Mouse (Mus musculus) heart, embryonic 10.5 days (tissue): ENCODE results near the gene Pccb. TPM values are rescaled to one million over a fixed set of nuclear protein-coding genes. Genes with fewer than 3 reads are reported as not detected.

Experiments used
- DNase-seq: peaks from one replicate; pipeline ENCODE4 v3.0.0-alpha.2; 2017; ENCODE audit warnings: low spot score
- H3K27ac ChIP-seq: fragments of 300-500 bp; sonication (generic); 2 replicates; pipeline ENCODE4 v1.5.1; 2016; ENCODE audit warnings: mild to moderate bottlenecking
- H3K27me3 ChIP-seq: fragments of 300-500 bp; sonication (generic); 2 replicates; pipeline ENCODE4 v1.6.1; 2016; ENCODE audit warnings: mild to moderate bottlenecking; ENCODE audit not compliant: poor library complexity, insufficient read depth, severe bottlenecking
- H3K36me3 ChIP-seq: fragments of 300-500 bp; sonication (generic); 2 replicates; pipeline ENCODE4 v1.6.1; 2016; ENCODE audit warnings: mild to moderate bottlenecking, moderate library complexity
- H3K4me1 ChIP-seq: fragments of 300-500 bp; sonication (generic); 2 replicates; pipeline ENCODE4 v1.6.1; 2016; ENCODE audit warnings: mild to moderate bottlenecking
- H3K4me3 ChIP-seq: fragments of 300-500 bp; sonication (generic); 2 replicates; pipeline ENCODE4 v1.5.1; 2016; ENCODE audit warnings: mild to moderate bottlenecking, moderate library complexity
- H3K9me3 ChIP-seq: fragments of 300-500 bp; sonication (generic); 2 replicates; pipeline ENCODE4 v1.6.1; 2016; ENCODE audit warnings: mild to moderate bottlenecking, moderate library complexity
- WGBS: fragments of 180-500 bp; shearing (Covaris S2); methylation state at CpG from one replicate; pipeline ENCODE4 v1.1.7; 2016; 5-methylcytosine and 5-hydroxymethylcytosine counted together
- polyA plus RNA-seq: library from polyadenylated mRNA; unstranded; fragments of >200 nt; fragmentation: Nextera tagmentation; extraction: Ambion mirVana; gene quantifications from 2 replicates; pipeline ENCODE4 v1.2.1, GENCODE M21; 2016

Gene Pccb
- polyA plus RNA-seq, 1 experiment from 2014 or later, result 15.7 TPM

DNA sequence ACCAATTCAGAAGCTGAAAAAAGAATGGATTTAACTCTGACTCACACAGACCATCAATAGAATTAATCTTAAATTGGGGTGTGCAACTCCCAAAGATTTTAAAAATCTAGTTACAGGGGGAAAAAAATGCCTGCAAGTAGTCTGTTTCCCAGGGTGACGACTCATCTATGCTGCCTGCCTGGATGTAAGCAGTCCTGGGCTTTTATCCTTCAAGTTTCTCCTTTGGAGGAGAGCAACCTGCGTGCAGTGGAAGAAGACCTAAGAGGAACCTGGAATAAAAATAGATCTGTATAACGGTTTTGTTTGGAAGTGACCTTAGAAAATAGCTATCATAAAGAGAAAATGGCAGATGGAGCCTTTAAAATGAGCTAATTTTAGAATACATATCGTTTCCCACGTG, 37.8 kb upstream of the Pccb start:
- peak; percentile 53 for DNase-seq
- Histone ChIP-seq H3K4me1 (peaks cover 8% of the 10 kb centered on the region; the same call in 1 of the 2 replicates), H3K27me3 (no peaks in the 10 kb centered on the region), H3K9me3 (no peaks in the 10 kb centered on the region), H3K36me3 (no peaks in the 10 kb centered on the region), H3K4me3 (peak overlapping the region; percentile 22; the same call in 1 of the 2 replicates), H3K27ac (peak overlapping the region; percentile 100; the same call in 1 of the 2 replicates)
- 43% methylated on average over 5 of the region's 5 CpGs for WGBS

DNA sequence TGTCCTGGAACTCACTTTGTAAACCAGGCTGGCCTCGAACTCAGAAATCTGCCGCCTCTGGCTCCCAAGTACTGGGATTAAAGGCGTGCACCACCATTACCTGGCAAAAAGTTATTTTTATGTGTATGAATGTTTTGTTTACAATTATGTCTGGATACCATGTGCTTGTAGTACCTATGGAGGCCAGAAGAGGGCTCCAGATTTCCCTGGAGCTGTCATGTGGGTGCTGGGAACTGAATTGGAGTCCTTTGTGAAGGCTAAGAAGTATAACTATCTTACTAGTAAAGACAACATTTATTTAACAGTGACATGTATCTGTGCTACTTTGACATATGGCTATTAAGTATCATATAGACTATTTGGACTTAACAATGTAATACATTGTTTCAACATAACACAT, 35.1 kb upstream of the Pccb start:
- H3K27me3 ChIP-seq, result no peaks in the 10 kb centered on the region
- H3K9me3 ChIP-seq, result no peaks in the 10 kb centered on the region

GRCm38 (mm10) chr9:101065076-101065602, 30.4 kb upstream of the Pccb start:
- Histone ChIP-seq H3K4me1 (no peaks in the 10 kb centered on the region), H3K27ac (no peak overlapping the region), H3K4me3 (no peak overlapping the region), H3K9me3 (no peaks in the 10 kb centered on the region), H3K36me3 (no peaks in the 10 kb centered on the region), H3K27me3 (no peaks in the 10 kb centered on the region)
- no peak for DNase-seq
- WGBS, result 87% methylated on average over 3 of the region's 3 CpGs

More for the DNA sequence above, 35.1 kb upstream of the Pccb start:
- no peak overlapping the region for H3K4me3 ChIP-seq
- DNase-seq, result no peak
- 91% methylated on average over 3 of the region's 3 CpGs for WGBS
- no peak overlapping the region for H3K27ac ChIP-seq
- peaks cover 2% of the 10 kb centered on the region; the same call in 1 of the 2 replicates for H3K4me1 ChIP-seq
- H3K36me3 ChIP-seq, result no peaks in the 10 kb centered on the region

- H3K36me3 ChIP-seq, result no peaks in the 10 kb centered on the region
- no peak for DNase-seq
- H3K4me1 ChIP-seq, result no peaks in the 10 kb centered on the region
- 74% methylated on average over 6 of the region's 6 CpGs for WGBS
- no peaks in the 10 kb centered on the region for H3K27me3 ChIP-seq
- no peak overlapping the region for H3K4me3 ChIP-seq
- H3K27ac ChIP-seq, result no peak overlapping the region
- H3K9me3 ChIP-seq, result no peaks in the 10 kb centered on the region
Measured at GRCm38 (mm10) chr9:101062253-101062780, 27.6 kb upstream of the Pccb start.

DNA sequence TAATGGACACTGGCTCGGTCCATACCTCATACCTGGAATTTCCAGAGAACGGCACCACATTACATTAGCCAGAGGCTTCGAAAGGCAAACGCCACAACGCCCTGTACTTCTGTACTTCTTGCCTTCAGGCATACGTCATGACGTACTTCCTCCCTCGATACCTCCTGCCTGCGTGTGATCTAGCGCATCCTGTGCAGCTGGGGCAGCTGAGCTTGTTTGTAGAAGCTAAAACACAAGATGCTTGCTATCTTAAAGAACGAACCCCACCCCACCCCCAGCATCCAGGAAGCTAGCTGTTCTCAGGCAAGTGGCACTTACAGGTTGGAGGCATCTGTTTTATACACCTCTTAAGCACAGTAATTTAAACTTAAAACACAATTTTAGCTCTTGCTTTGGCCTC, 26.3 kb upstream of the Pccb start:
- no peaks in the 10 kb centered on the region for H3K36me3 ChIP-seq
- no peak for DNase-seq
- H3K4me1 ChIP-seq, result no peaks in the 10 kb centered on the region
- 67% methylated on average over 11 of the region's 11 CpGs for WGBS
- H3K4me3 ChIP-seq, result no peak overlapping the region
- H3K9me3 ChIP-seq, result no peaks in the 10 kb centered on the region
- no peaks in the 10 kb centered on the region for H3K27me3 ChIP-seq
- H3K27ac ChIP-seq, result no peak overlapping the region

DNA sequence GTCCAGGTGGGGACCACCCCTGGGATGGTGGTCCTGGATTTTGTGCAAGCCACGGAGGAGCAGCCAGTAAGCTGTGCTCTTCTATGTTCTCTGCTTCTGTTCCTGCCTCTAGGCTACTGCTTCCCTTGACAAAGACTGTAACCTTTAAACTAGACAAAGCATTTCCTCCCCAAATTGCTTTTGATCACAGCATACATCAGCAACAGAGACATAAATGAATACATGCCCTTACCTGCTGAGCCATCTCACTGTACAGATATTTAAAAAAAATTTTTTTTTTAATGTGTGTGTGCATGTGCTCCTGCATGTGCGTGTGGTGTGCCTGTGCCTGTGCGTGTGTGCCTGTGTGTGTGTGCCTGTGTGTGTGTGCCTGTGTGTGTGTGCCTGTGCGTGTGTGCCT, 22.5 kb upstream of the Pccb start:
- Histone ChIP-seq H3K4me3 (no peak overlapping the region), H3K27me3 (no peaks in the 10 kb centered on the region), H3K4me1 (no peaks in the 10 kb centered on the region), H3K9me3 (no peaks in the 10 kb centered on the region), H3K27ac (no peak overlapping the region), H3K36me3 (no peaks in the 10 kb centered on the region)
- 94% methylated on average over 4 of the region's 4 CpGs for WGBS
- DNase-seq, result no peak

- no peak for DNase-seq
- Histone ChIP-seq H3K4me1 (no peaks in the 10 kb centered on the region), H3K36me3 (no peaks in the 10 kb centered on the region)
Measured at GRCm38 (mm10) chr9:101053279-101053678, 18.6 kb upstream of the Pccb start.

GRCm38 (mm10) chr9:101052691-101053090, 18.0 kb upstream of the Pccb start:
- no peaks in the 10 kb centered on the region for H3K27me3 ChIP-seq
- 65% methylated on average over 6 of the region's 6 CpGs for WGBS
- H3K27ac ChIP-seq, result no peak overlapping the region
- no peak for DNase-seq
- no peaks in the 10 kb centered on the region for H3K36me3 ChIP-seq
- no peaks in the 10 kb centered on the region for H3K4me1 ChIP-seq
- no peak overlapping the region for H3K4me3 ChIP-seq
- H3K9me3 ChIP-seq, result no peaks in the 10 kb centered on the region

More at GRCm38 (mm10) chr9:101053279-101053678, 18.6 kb upstream of the Pccb start:
- no peaks in the 10 kb centered on the region for H3K9me3 ChIP-seq
- no peak overlapping the region for H3K4me3 ChIP-seq
- WGBS, result 60% methylated on average over 14 of the region's 14 CpGs
- no peak overlapping the region for H3K27ac ChIP-seq
- H3K27me3 ChIP-seq, result no peaks in the 10 kb centered on the region

DNA sequence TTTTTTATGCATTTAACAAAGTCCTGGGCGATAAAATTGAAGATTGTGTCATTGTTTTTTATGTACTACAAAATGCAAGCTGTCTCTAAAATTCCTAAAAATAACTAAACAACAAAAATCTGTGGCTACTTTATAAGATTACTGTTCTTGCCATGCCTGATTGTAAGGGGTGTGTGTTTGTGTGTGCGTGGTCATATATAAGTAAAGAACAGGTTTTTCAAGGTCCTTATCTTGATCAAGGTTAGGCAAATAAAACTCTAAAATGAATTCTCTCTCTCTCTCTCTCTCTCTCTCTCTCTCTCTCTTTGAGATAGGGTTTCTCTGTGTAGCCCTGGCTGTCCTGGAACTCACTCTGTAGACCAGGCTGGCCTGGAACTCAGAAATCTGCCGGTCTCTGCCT, 17.3 kb upstream of the Pccb start:
- H3K4me3 ChIP-seq, result no peak overlapping the region
- H3K27me3 ChIP-seq, result no peaks in the 10 kb centered on the region
- 89% methylated on average over 3 of the region's 3 CpGs for WGBS
- no peaks in the 10 kb centered on the region for H3K4me1 ChIP-seq
- no peaks in the 10 kb centered on the region for H3K9me3 ChIP-seq
- no peaks in the 10 kb centered on the region for H3K36me3 ChIP-seq
- DNase-seq, result no peak
- no peak overlapping the region for H3K27ac ChIP-seq

GRCm38 (mm10) chr9:101045710-101046338, 11.1 kb upstream of the Pccb start:
- Histone ChIP-seq H3K9me3 (no peaks in the 10 kb centered on the region), H3K4me1 (no peaks in the 10 kb centered on the region), H3K4me3 (no peak overlapping the region), H3K27me3 (no peaks in the 10 kb centered on the region), H3K27ac (no peak overlapping the region), H3K36me3 (no peaks in the 10 kb centered on the region)
- DNase-seq, result no peak
- WGBS, result 63% methylated on average over 15 of the region's 15 CpGs

GRCm38 (mm10) chr9:101042249-101042648, 7.6 kb upstream of the Pccb start:
- Histone ChIP-seq H3K4me1 (no peaks in the 10 kb centered on the region), H3K27ac (no peak overlapping the region), H3K27me3 (no peaks in the 10 kb centered on the region), H3K9me3 (no peaks in the 10 kb centered on the region), H3K4me3 (no peak overlapping the region), H3K36me3 (no peaks in the 10 kb centered on the region)
- 73% methylated on average over 9 of the region's 9 CpGs for WGBS
- DNase-seq, result no peak

- H3K27me3 ChIP-seq, result no peaks in the 10 kb centered on the region
- H3K9me3 ChIP-seq, result no peaks in the 10 kb centered on the region
- H3K4me3 ChIP-seq, result no peak overlapping the region
- H3K4me1 ChIP-seq, result no peaks in the 10 kb centered on the region
- no peak overlapping the region for H3K27ac ChIP-seq
- no peak for DNase-seq
- WGBS, result 73% methylated on average over 5 of the region's 5 CpGs
- no peaks in the 10 kb centered on the region for H3K36me3 ChIP-seq
Measured at GRCm38 (mm10) chr9:101041508-101041907, 6.8 kb upstream of the Pccb start.

- H3K27ac ChIP-seq, result no peak overlapping the region
- no peak for DNase-seq
- no peaks in the 10 kb centered on the region for H3K9me3 ChIP-seq
- 72% methylated on average over 5 of the region's 5 CpGs for WGBS
- H3K27me3 ChIP-seq, result no peaks in the 10 kb centered on the region
- peaks cover 8% of the 10 kb centered on the region; the same call in 1 of the 2 replicates for H3K4me1 ChIP-seq
- H3K4me3 ChIP-seq, result no peak overlapping the region
- H3K36me3 ChIP-seq, result no peaks in the 10 kb centered on the region
Measured at GRCm38 (mm10) chr9:101038634-101039033, 3.9 kb upstream of the Pccb start.
